Mouse (Mus musculus) heart, adult 9 months (tissue): ENCODE measurements at regions not wholly inside any gene's neighbourhood (a gene's known extent, or its start where the extent isn't known, plus 50 kb on each side); places are given as distances from the start of the nearest gene placed in this dataset.
A peak's percentile ranks its signal among the peaks of the same experiment; 100 is the strongest.

Source experiments
- DNase-seq, 2 experiments: peaks; one replicate each; pipeline ENCODE4 v3.0.0; 2022; ENCODE audit warnings: low spot score in 2 of 2

GRCm38 (mm10) chr8:93591608-93592301 is 56.1 kb upstream of the Ces5a start:
- peak; percentile 73 to 79 for DNase-seq

- DNase-seq, result no peak
Measured at GRCm38 (mm10) chr8:93592302-93592651, 56.6 kb upstream of the Ces5a start.

- peak; percentile 52 to 68 for DNase-seq
Measured at GRCm38 (mm10) chr8:93598613-93599121, 63.0 kb upstream of the Ces5a start.

- peak in 1 of 2 experiments; percentile 8 for DNase-seq
Measured at GRCm38 (mm10) chr8:93599306-93599705, 63.7 kb upstream of the Ces5a start.

GRCm38 (mm10) chr8:93599776-93600175 is 64.1 kb upstream of the Ces5a start:
- DNase-seq, result peak; percentile 78 to 85

- peak; percentile 1 to 21 for DNase-seq
Measured at GRCm38 (mm10) chr8:93626807-93627526, 91.3 kb upstream of the Ces5a start.

- DNase-seq, result peak in 1 of 2 experiments; percentile 6
Measured at GRCm38 (mm10) chr8:93627626-93628025, 92.0 kb upstream of the Ces5a start.

GRCm38 (mm10) chr8:93632896-93633295 is 97.3 kb upstream of the Ces5a start:
- no peak for DNase-seq

- no peak for DNase-seq
Measured at GRCm38 (mm10) chr8:93642770-93643169, 107.1 kb upstream of the Ces5a start.

GRCm38 (mm10) chr8:93643471-93644215 is 108.0 kb upstream of the Ces5a start:
- DNase-seq, result no peak

- DNase-seq, result no peak
Measured at GRCm38 (mm10) chr8:93653421-93653820, 117.8 kb upstream of the Ces5a start.

GRCm38 (mm10) chr8:93653913-93654705 is 118.5 kb upstream of the Ces5a start:
- DNase-seq, result no peak

GRCm38 (mm10) chr8:93655752-93656151 is 120.1 kb upstream of the Ces5a start:
- DNase-seq, result no peak

- peak; percentile 60 to 62 for DNase-seq
Measured at GRCm38 (mm10) chr8:93661739-93662138, 126.1 kb upstream of the Ces5a start.

GRCm38 (mm10) chr8:93662219-93662618 is 126.6 kb upstream of the Ces5a start:
- DNase-seq, result no peak

GRCm38 (mm10) chr8:93663851-93664250 is 128.2 kb upstream of the Ces5a start:
- no peak for DNase-seq

- DNase-seq, result peak; percentile 3 to 13
Measured at GRCm38 (mm10) chr8:93668306-93668705, 132.7 kb upstream of the Ces5a start.

GRCm38 (mm10) chr8:93674721-93675120 is 135.0 kb upstream of the Gnao1 start:
- DNase-seq, result no peak

- DNase-seq, result no peak
Measured at GRCm38 (mm10) chr8:93683773-93684391, 125.9 kb upstream of the Gnao1 start.

- no peak for DNase-seq
Measured at GRCm38 (mm10) chr8:93684392-93684791, 125.4 kb upstream of the Gnao1 start.

- no peak for DNase-seq
Measured at GRCm38 (mm10) chr8:93688845-93689244, 120.9 kb upstream of the Gnao1 start.
